Mouse (Mus musculus) forebrain, embryonic 12.5 days (tissue): ENCODE results near the gene Eif4g1. TPM values are rescaled to one million over a fixed set of nuclear protein-coding genes. Genes with fewer than 3 reads are reported as not detected.

Experiments
- ATAC-seq: fragments of 200-750 bp; cut with Nextera tagmentation; 2 replicates; pipeline ENCODE4 v1.8.0; 2017; ENCODE audit warnings: moderate TSS enrichment; ENCODE audit not compliant: low FRiP score
- H3K27ac ChIP-seq: fragments of 300-500 bp; sonication (generic); 2 replicates; pipeline ENCODE4 v1.5.1; 2016; ENCODE audit warnings: mild to moderate bottlenecking
- H3K27me3 ChIP-seq: fragments of 300-500 bp; sonication (generic); 2 replicates; pipeline ENCODE4 v1.6.1; 2016; ENCODE audit warnings: mild to moderate bottlenecking
- H3K36me3 ChIP-seq: fragments of 300-500 bp; sonication (generic); replicated peaks from 2 replicates; pipeline ENCODE4 v1.6.1; 2016; ENCODE audit warnings: mild to moderate bottlenecking
- H3K4me1 ChIP-seq: fragments of 300-500 bp; sonication (generic); 2 replicates; pipeline ENCODE4 v1.6.1; 2016
- H3K4me2 ChIP-seq: fragments of 300-500 bp; sonication (generic); 2 replicates; pipeline ENCODE4 v1.6.1; 2016; ENCODE audit warnings: mild to moderate bottlenecking, moderate library complexity
- H3K4me3 ChIP-seq: fragments of 300-500 bp; sonication (generic); replicated peaks from 2 replicates; pipeline ENCODE4 v1.5.1; 2016; ENCODE audit warnings: mild to moderate bottlenecking
- H3K9ac ChIP-seq: fragments of 300-500 bp; sonication (generic); 2 replicates; pipeline ENCODE4 v1.6.1; 2016; ENCODE audit warnings: mild to moderate bottlenecking
- H3K9me3 ChIP-seq: fragments of 300-500 bp; sonication (generic); 2 replicates; pipeline ENCODE4 v1.6.1; 2016
- WGBS: fragments of 180-500 bp; shearing (Covaris S2); methylation state at CpG from one replicate; pipeline ENCODE4 v1.1.7; 2016; 5-methylcytosine and 5-hydroxymethylcytosine counted together
- polyA plus RNA-seq: library from polyadenylated mRNA; unstranded; fragments of >200 nt; fragmentation: Nextera tagmentation; extraction: Ambion mirVana; gene quantifications from 2 replicates; pipeline ENCODE4 v1.2.1, GENCODE M21; 2016

Eif4g1 gene
- polyA plus RNA-seq, 1 experiment from 2014 or later, result 190 TPM

- Histone ChIP-seq H3K27ac (no peak overlapping the region), H3K4me1 (peaks cover 24% of the 10 kb centered on the region), H3K4me2 (no peak overlapping the region), H3K27me3 (peaks cover 40% of the 10 kb centered on the region), H3K4me3 (no peak overlapping the region), H3K9me3 (no peaks in the 10 kb centered on the region), H3K36me3 (no peaks in the 10 kb centered on the region; the same call in 1 of the 2 replicates), H3K9ac (no peak overlapping the region)
- whole genome bisulfite sequencing, result 87% methylated on average over 5 of the region's 5 CpGs
- no peak for ATAC-seq
These were observed 68.7 kb downstream of the Eif4g1 start for GRCm38 (mm10) chr16:20736823-20737222.

- no peak for ATAC-seq
- peaks cover 21% of the 10 kb centered on the region for H3K27me3 ChIP-seq
- no peaks in the 10 kb centered on the region for H3K4me1 ChIP-seq
- no peak overlapping the region for H3K4me3 ChIP-seq
- 94% methylated on average over 9 of the region's 9 CpGs for WGBS
- no peak overlapping the region for H3K9ac ChIP-seq
- H3K27ac ChIP-seq, result no peak overlapping the region
- no peaks in the 10 kb centered on the region; the same call in 1 of the 2 replicates for H3K36me3 ChIP-seq
- H3K9me3 ChIP-seq, result no peaks in the 10 kb centered on the region
- H3K4me2 ChIP-seq, result no peak overlapping the region
These were observed 71.7 kb downstream of the Eif4g1 start for GRCm38 (mm10) chr16:20739845-20740244.

Other genes with a start within 250 kb of the Eif4g1 start
- 102 and 120 TPM in 2 replicates for gene Abcc5, start 241.9 kb upstream of the Eif4g1 start, polyA plus RNA-seq
- 120 and 125 TPM in 2 replicates for gene Eif2b5, start 169.5 kb upstream of the Eif4g1 start, polyA plus RNA-seq
- 43.9 and 51.2 TPM in 2 replicates for gene Dvl3, start 151.3 kb upstream of the Eif4g1 start, polyA plus RNA-seq
- 834 and 882 TPM in 2 replicates for gene Ap2m1, start 132.8 kb upstream of the Eif4g1 start, polyA plus RNA-seq
- gene Abcf3, start 119.7 kb upstream of the Eif4g1 start, polyA plus RNA-seq, result 60.9 and 74.3 TPM in 2 replicates
- 2.0 and 2.8 TPM in 2 replicates for gene Vwa5b2, start 78.8 kb upstream of the Eif4g1 start, polyA plus RNA-seq
- 18.9 and 22.5 TPM in 2 replicates for gene Eef1akmt4, start 56.7 kb upstream of the Eif4g1 start, polyA plus RNA-seq
- not detected in 2 replicates for gene Gm49333, start 56.7 kb upstream of the Eif4g1 start, polyA plus RNA-seq
- 40.1 and 41.5 TPM in 2 replicates for gene Alg3, start 56.6 kb upstream of the Eif4g1 start, polyA plus RNA-seq
- gene Camk2n2, start 47.0 kb upstream of the Eif4g1 start, polyA plus RNA-seq, result 7.4 and 7.9 TPM in 2 replicates
- gene Ece2, start 38.5 kb upstream of the Eif4g1 start, polyA plus RNA-seq, result 7.2 and 8.5 TPM in 2 replicates
- 445 and 466 TPM in 2 replicates for gene Psmd2, start 16.7 kb upstream of the Eif4g1 start, polyA plus RNA-seq
- 21.9 and 25.6 TPM in 2 replicates for gene Fam131a, start 24.9 kb downstream of the Eif4g1 start, polyA plus RNA-seq
- 85.7 and 94.0 TPM in 2 replicates for gene Polr2h, start 49.4 kb downstream of the Eif4g1 start, polyA plus RNA-seq
- 18.8 and 23.5 TPM in 2 replicates for gene Clcn2, start 49.4 kb downstream of the Eif4g1 start, polyA plus RNA-seq
- 2.1 and 2.9 TPM in 2 replicates for gene Chrd, start 64.8 kb downstream of the Eif4g1 start, polyA plus RNA-seq
- gene Thpo, start 66.2 kb downstream of the Eif4g1 start, polyA plus RNA-seq, result 0.36 and 0.79 TPM in 2 replicates